Mouse (Mus musculus) forebrain, embryonic 13.5 days (tissue): Measurements from ENCODE around the gene Macf1. TPM values are rescaled to one million over a fixed set of nuclear protein-coding genes. Genes with fewer than 3 reads are reported as not detected.

ENCODE experiments used
- ATAC-seq: fragments of 200-750 bp; cut with Nextera tagmentation; 2 replicates; pipeline ENCODE4 v1.8.0; 2017
- H3K27ac ChIP-seq: fragments of 300-500 bp; sonication (generic); 2 replicates; pipeline ENCODE4 v1.5.1; 2015; ENCODE audit warnings: inconsistent platforms, mild to moderate bottlenecking, moderate library complexity
- H3K27me3 ChIP-seq: fragments of 300-500 bp; sonication (generic); 2 replicates; pipeline ENCODE4 v1.6.1; 2015; ENCODE audit warnings: mild to moderate bottlenecking, inconsistent platforms
- H3K36me3 ChIP-seq: fragments of 300-500 bp; sonication (generic); 2 replicates; pipeline ENCODE4 v1.6.1; 2015; ENCODE audit warnings: mild to moderate bottlenecking, inconsistent platforms; ENCODE audit not compliant: poor library complexity, severe bottlenecking
- H3K4me1 ChIP-seq: fragments of 300-500 bp; sonication (generic); 2 replicates; pipeline ENCODE4 v1.6.1; 2015; ENCODE audit warnings: inconsistent platforms
- H3K4me2 ChIP-seq: fragments of 300-500 bp; sonication (generic); 2 replicates; pipeline ENCODE4 v1.6.1; 2015; ENCODE audit warnings: inconsistent platforms, mild to moderate bottlenecking, moderate library complexity
- H3K4me3 ChIP-seq: fragments of 300-500 bp; sonication (generic); 2 replicates; pipeline ENCODE4 v1.5.1; 2015; ENCODE audit warnings: mild to moderate bottlenecking, inconsistent platforms
- H3K9ac ChIP-seq: fragments of 300-500 bp; sonication (generic); 2 replicates; pipeline ENCODE4 v1.6.1; 2015; ENCODE audit warnings: mild to moderate bottlenecking, inconsistent platforms
- H3K9me3 ChIP-seq: fragments of 300-500 bp; sonication (generic); replicated peaks from 2 replicates; pipeline ENCODE4 v1.6.1; 2016; ENCODE audit warnings: inconsistent platforms
- WGBS: fragments of 180-500 bp; shearing (Covaris S2); methylation state at CpG from one replicate; pipeline ENCODE4 v1.1.7; 2015; 5-methylcytosine and 5-hydroxymethylcytosine counted together
- microRNA-seq: library from miRNA; unstranded; fragments of <30 nt; microRNA quantifications from one replicate; pipeline ENCODE4, GENCODE M21; 2016
- polyA plus RNA-seq: library from polyadenylated mRNA; unstranded; fragments of >200 nt; fragmentation: Nextera tagmentation; extraction: Ambion mirVana; gene quantifications from 2 replicates; pipeline ENCODE4 v1.2.1, GENCODE M21; 2015

Macf1 gene
- polyA plus RNA-seq, 1 experiment from 2014 or later: 62.6 TPM

- H3K36me3 ChIP-seq: no peaks in the 10 kb centered on the region
- H3K9ac ChIP-seq: no peak overlapping the region
- H3K9me3 ChIP-seq: no peaks in the 10 kb centered on the region
- H3K27ac ChIP-seq: no peak overlapping the region
- no peaks in the 10 kb centered on the region for H3K27me3 ChIP-seq
- no peak overlapping the region for H3K4me2 ChIP-seq
- ATAC-seq: no peak
- no peak overlapping the region for H3K4me3 ChIP-seq
- H3K4me1 ChIP-seq: no peaks in the 10 kb centered on the region
- WGBS: 89% methylated on average over 3 of the region's 3 CpGs
Observed at GRCm38 (mm10) chr4:123314497-123314896, 369.7 kb downstream of the Macf1 start.

GRCm38 (mm10) chr4:123313010-123313409, 371.1 kb downstream of the Macf1 start:
- Histone ChIP-seq H3K9ac (no peak overlapping the region), H3K4me3 (no peak overlapping the region), H3K27ac (no peak overlapping the region), H3K27me3 (no peaks in the 10 kb centered on the region), H3K4me1 (no peaks in the 10 kb centered on the region), H3K36me3 (no peaks in the 10 kb centered on the region), H3K9me3 (no peaks in the 10 kb centered on the region), H3K4me2 (no peak overlapping the region)
- 91% methylated on average over 6 of the region's 6 CpGs for WGBS
- ATAC-seq: no peak

GRCm38 (mm10) chr4:123311845-123312244, 372.3 kb downstream of the Macf1 start:
- Histone ChIP-seq H3K4me2 (no peak overlapping the region), H3K9me3 (no peaks in the 10 kb centered on the region), H3K27me3 (no peaks in the 10 kb centered on the region), H3K36me3 (0 out of 2 replicates have a peak, but pooled peaks cover 5% of the 10 kb centered on the region), H3K4me3 (no peak overlapping the region), H3K27ac (no peak overlapping the region), H3K4me1 (no peaks in the 10 kb centered on the region), H3K9ac (no peak overlapping the region)
- WGBS: 85% methylated on average over 7 of the region's 7 CpGs
- no peak for ATAC-seq

GRCm38 (mm10) chr4:123308292-123308691, 375.9 kb downstream of the Macf1 start:
- no peak overlapping the region for H3K27ac ChIP-seq
- 59% methylated on average over 3 of the region's 3 CpGs for WGBS

GRCm38 (mm10) chr4:123306999-123307398, 377.2 kb downstream of the Macf1 start:
- Histone ChIP-seq H3K9ac (no peak overlapping the region), H3K27me3 (no peaks in the 10 kb centered on the region), H3K4me1 (no peaks in the 10 kb centered on the region), H3K4me3 (no peak overlapping the region), H3K9me3 (no peaks in the 10 kb centered on the region), H3K27ac (no peak overlapping the region), H3K36me3 (peaks cover 30% of the 10 kb centered on the region), H3K4me2 (no peak overlapping the region)
- no peak for ATAC-seq
- 92% methylated on average over 10 of the region's 10 CpGs for WGBS

More at GRCm38 (mm10) chr4:123308292-123308691, 375.9 kb downstream of the Macf1 start:
- H3K9me3 ChIP-seq: no peaks in the 10 kb centered on the region
- H3K27me3 ChIP-seq: no peaks in the 10 kb centered on the region
- H3K4me3 ChIP-seq: no peak overlapping the region
- H3K36me3 ChIP-seq: peaks cover 18% of the 10 kb centered on the region
- no peak overlapping the region for H3K9ac ChIP-seq
- ATAC-seq: no peak
- no peak overlapping the region for H3K4me2 ChIP-seq
- H3K4me1 ChIP-seq: no peaks in the 10 kb centered on the region

GRCm38 (mm10) chr4:123305789-123306188, 378.4 kb downstream of the Macf1 start:
- H3K9me3 ChIP-seq: no peaks in the 10 kb centered on the region
- WGBS: 36% methylated on average over 3 of the region's 3 CpGs
- H3K4me2 ChIP-seq: no peak overlapping the region
- no peak overlapping the region for H3K9ac ChIP-seq
- no peak overlapping the region for H3K27ac ChIP-seq
- H3K4me1 ChIP-seq: no peaks in the 10 kb centered on the region
- no peaks in the 10 kb centered on the region for H3K27me3 ChIP-seq
- peaks cover 40% of the 10 kb centered on the region for H3K36me3 ChIP-seq
- 0 out of 2 replicates have a peak, but pooled peaks have one; percentile 30 for ATAC-seq
- H3K4me3 ChIP-seq: no peak overlapping the region

Small RNA genes within 50 kb of the gene (microRNA-seq; reads per million reads assigned to microRNA genes)
- gene Mir6398: not detected

Other genes with a start within 250 kb of the Macf1 start
- gene Ndufs5, start 33.8 kb upstream of the Macf1 start, polyA plus RNA-seq: 352 and 406 TPM in 2 replicates
- gene Akirin1, start 66.0 kb upstream of the Macf1 start, polyA plus RNA-seq: 74.6 and 78.9 TPM in 2 replicates
- 0.61 and 1.3 TPM in 2 replicates for gene Rhbdl2, start 103.5 kb upstream of the Macf1 start, polyA plus RNA-seq
- gene 4933427I04Rik, start 175.3 kb upstream of the Macf1 start, polyA plus RNA-seq: 0.10 and 0.12 TPM in 2 replicates
- gene Mycbp, start 220.5 kb upstream of the Macf1 start, polyA plus RNA-seq: 35.5 and 43.3 TPM in 2 replicates
- gene Rragc, start 233.1 kb upstream of the Macf1 start, polyA plus RNA-seq: 44.1 and 46.3 TPM in 2 replicates
- gene 4930535I16Rik, start 233.7 kb upstream of the Macf1 start, polyA plus RNA-seq: not detected in 2 replicates